Mouse (Mus musculus) heart, postnatal 0 days (tissue): Measurements from ENCODE around the gene Myom3. TPM values are rescaled to one million over a fixed set of nuclear protein-coding genes. Genes with fewer than 3 reads are reported as not detected.
A peak's percentile ranks its signal among the peaks of the same experiment; 100 is the strongest.

Experiments
- ATAC-seq: fragments of 200-750 bp; cut with Nextera tagmentation; 2 replicates; pipeline ENCODE4 v1.8.0; 2017; ENCODE audit warnings: low read depth, moderate number of reproducible peaks, moderate library complexity; ENCODE audit not compliant: insufficient read depth
- DNase-seq: peaks from one replicate; pipeline ENCODE4 v3.0.0-alpha.2; 2016; ENCODE audit warnings: low spot score
- H3K27ac ChIP-seq: fragments of 300-500 bp; sonication (generic); 2 replicates; pipeline ENCODE4 v1.5.1; 2014; ENCODE audit warnings: low read depth, mild to moderate bottlenecking
- H3K27me3 ChIP-seq: fragments of 300-500 bp; sonication (generic); 2 replicates; pipeline ENCODE4 v1.6.1; 2014; ENCODE audit warnings: low read length, mixed read lengths; ENCODE audit not compliant: control insufficient read depth, insufficient read depth
- H3K36me3 ChIP-seq: fragments of 300-500 bp; sonication (generic); replicated peaks from 2 replicates; pipeline ENCODE4 v1.6.1; 2014; ENCODE audit warnings: low read length, mixed read lengths; ENCODE audit not compliant: control insufficient read depth, insufficient read depth
- H3K4me1 ChIP-seq: fragments of 300-500 bp; sonication (generic); 2 replicates; pipeline ENCODE4 v1.6.1; 2014; ENCODE audit warnings: antibody characterized with exemption; ENCODE audit not compliant: control insufficient read depth, insufficient read depth
- H3K4me2 ChIP-seq: fragments of 300-500 bp; sonication (generic); 2 replicates; pipeline ENCODE4 v1.6.1; 2014; ENCODE audit warnings: low read depth, mild to moderate bottlenecking, low read length, moderate library complexity
- H3K4me3 ChIP-seq: fragments of 300-500 bp; sonication (generic); 2 replicates; pipeline ENCODE4 v1.5.1; 2014; ENCODE audit warnings: low read depth, low read length
- H3K9ac ChIP-seq: fragments of 300-500 bp; sonication (generic); replicated peaks from 2 replicates; pipeline ENCODE4 v1.6.1; 2014; ENCODE audit warnings: low read depth, low read length, mixed read lengths
- H3K9me3 ChIP-seq: fragments of 300-500 bp; sonication (generic); replicated peaks from 2 replicates; pipeline ENCODE4 v1.6.1; 2016; ENCODE audit warnings: low read length; ENCODE audit not compliant: control insufficient read depth
- CTCF ChIP-seq: IDR thresholded peaks from 2 replicates; pipeline ENCODE4 v1.5.1; 2016; ENCODE audit warnings: antibody characterized with exemption, control low read depth, low read depth
- EP300 ChIP-seq: IDR thresholded peaks from 2 replicates; pipeline ENCODE4 v1.6.1; 2016; ENCODE audit warnings: antibody characterized with exemption, low read depth
- WGBS: fragments of 180-500 bp; shearing (Covaris S2); extraction: QIAGEN DNeasy Blood & Tissue Kit; methylation state at CpG from one replicate; pipeline ENCODE4 v1.1.7; 2014; 5-methylcytosine and 5-hydroxymethylcytosine counted together
- polyA plus RNA-seq: library from polyadenylated mRNA; unstranded; fragments of >200 nt; fragmentation: Nextera tagmentation; extraction: Ambion mirVana; gene quantifications from 2 replicates; pipeline ENCODE4 v1.2.1, GENCODE M21; 2015
- total RNA-seq: library from RNA; depleted of rRNA; stranded (reverse); fragments of >200 nt; gene quantifications from 2 replicates; pipeline ENCODE4 v1.2.3, GENCODE M21; 2014; ENCODE audit warnings: low replicate concordance

The Myom3 gene
- total and polyA plus RNA-seq, 2 experiments from 2014 or later, result 0.27 to 0.82 TPM

- DNase-seq (no peak), ATAC-seq (no peak)
- no peaks in the 10 kb centered on the region; the same call in 1 of the 2 replicates for H3K9me3 ChIP-seq
- TF ChIP-seq CTCF, result no peak
- no peak for TF ChIP-seq EP300
- H3K27ac ChIP-seq, result no peak overlapping the region
- 56% methylated on average over 5 of the region's 5 CpGs for WGBS
- no peak overlapping the region for H3K4me3 ChIP-seq
- H3K36me3 ChIP-seq, result no peaks in the 10 kb centered on the region
- no peaks in the 10 kb centered on the region for H3K27me3 ChIP-seq
- H3K4me1 ChIP-seq, result no peaks in the 10 kb centered on the region
- H3K9ac ChIP-seq, result no peak overlapping the region
- no peak overlapping the region for H3K4me2 ChIP-seq
Observed at GRCm38 (mm10) chr4:135738237-135738636, 21.3 kb upstream of the Myom3 start.

GRCm38 (mm10) chr4:135739148-135739547 lies 20.4 kb upstream of the Myom3 start:
- Histone ChIP-seq H3K27me3 (no peaks in the 10 kb centered on the region), H3K36me3 (no peaks in the 10 kb centered on the region), H3K4me3 (no peak overlapping the region), H3K4me1 (no peaks in the 10 kb centered on the region), H3K27ac (no peak overlapping the region), H3K9ac (no peak overlapping the region), H3K4me2 (no peak overlapping the region), H3K9me3 (no peaks in the 10 kb centered on the region; the same call in 1 of the 2 replicates)
- DNase-seq (no peak), ATAC-seq (no peak)
- TF ChIP-seq CTCF (no peak), EP300 (no peak)
- WGBS, result 70% methylated on average over 7 of the region's 7 CpGs

- Histone ChIP-seq H3K9ac (no peak overlapping the region), H3K27me3 (no peaks in the 10 kb centered on the region), H3K4me3 (no peak overlapping the region), H3K4me2 (no peak overlapping the region), H3K36me3 (no peaks in the 10 kb centered on the region), H3K27ac (no peak overlapping the region), H3K9me3 (no peaks in the 10 kb centered on the region), H3K4me1 (no peaks in the 10 kb centered on the region)
- WGBS, result 94% methylated on average over 14 of the region's 14 CpGs
- no peak for ATAC-seq
- TF ChIP-seq EP300 (no peak), CTCF (no peak)
- DNase-seq, result no peak
Observed at GRCm38 (mm10) chr4:135739672-135740071, 19.8 kb upstream of the Myom3 start.

- ATAC-seq (no peak), DNase-seq (no peak)
- Histone ChIP-seq H3K4me2 (no peak overlapping the region), H3K4me1 (peaks cover 8% of the 10 kb centered on the region; the same call in 1 of the 2 replicates), H3K36me3 (no peaks in the 10 kb centered on the region), H3K9me3 (no peaks in the 10 kb centered on the region), H3K9ac (no peak overlapping the region), H3K27me3 (no peaks in the 10 kb centered on the region), H3K4me3 (no peak overlapping the region), H3K27ac (no peak overlapping the region)
- no peak for TF ChIP-seq EP300
- TF ChIP-seq CTCF, result no peak
- 39% methylated on average over 6 of the region's 6 CpGs for WGBS
Observed at GRCm38 (mm10) chr4:135743520-135743919, 16.0 kb upstream of the Myom3 start.

- H3K9ac ChIP-seq, result no peak overlapping the region
- H3K4me2 ChIP-seq, result no peak overlapping the region
- no peaks in the 10 kb centered on the region for H3K27me3 ChIP-seq
- TF ChIP-seq EP300 (no peak), CTCF (no peak)
- H3K36me3 ChIP-seq, result no peaks in the 10 kb centered on the region
- no peak overlapping the region for H3K27ac ChIP-seq
- ATAC-seq (no peak), DNase-seq (no peak)
- no peak overlapping the region for H3K4me3 ChIP-seq
- no peaks in the 10 kb centered on the region for H3K9me3 ChIP-seq
- peaks cover 8% of the 10 kb centered on the region; the same call in 1 of the 2 replicates for H3K4me1 ChIP-seq
- 57% methylated on average over 16 of the region's 16 CpGs for WGBS
Observed at GRCm38 (mm10) chr4:135744726-135745448, 14.6 kb upstream of the Myom3 start.

- 52% methylated on average over 10 of the region's 10 CpGs for WGBS
- Histone ChIP-seq H3K4me3 (no peak overlapping the region), H3K4me2 (no peak overlapping the region), H3K36me3 (no peaks in the 10 kb centered on the region), H3K4me1 (peaks cover 8% of the 10 kb centered on the region; the same call in 1 of the 2 replicates), H3K27me3 (no peaks in the 10 kb centered on the region), H3K27ac (no peak overlapping the region), H3K9me3 (no peaks in the 10 kb centered on the region), H3K9ac (no peak overlapping the region)
- ATAC-seq, result peak; percentile 71
- DNase-seq, result peak; percentile 41
- no peak for TF ChIP-seq EP300
- TF ChIP-seq CTCF, result no peak
Observed at GRCm38 (mm10) chr4:135745613-135746012, 13.9 kb upstream of the Myom3 start.
